Mouse (Mus musculus) liver, embryonic 18 days (tissue): Measurements from ENCODE around the gene 1700019D03Rik. TPM values are rescaled to one million over a fixed set of nuclear protein-coding genes. Genes with fewer than 3 reads are reported as not detected.

Experiments
- polyA plus RNA-seq: library from polyadenylated mRNA; depleted of rRNA; stranded (reverse); fragments of >200 nt; gene quantifications from 2 replicates; pipeline ENCODE4 v1.2.3, GENCODE M21; 2012; rRNA removed

Gene 1700019D03Rik
- 3.6 and 5.2 TPM in 2 replicates for polyA plus RNA-seq

GRCm38 (mm10) chr1:53020079-53020478, at the start of gene 1700019D03Rik:
Gene 1700019D03Rik (minus strand): TSS chr1:53020179.

GRCm38 (mm10) chr1:53061340-53061739, 41.4 kb upstream of the 1700019D03Rik start, which contains the start of gene Mstn:
Gene Mstn (plus strand): TSS chr1:53061640.

Other genes with a start within 250 kb of the 1700019D03Rik start
- 8.6 and 8.7 TPM in 2 replicates for gene Inpp1, start 202.5 kb downstream of the 1700019D03Rik start, polyA plus RNA-seq
- gene Hibch, start 175.2 kb downstream of the 1700019D03Rik start, polyA plus RNA-seq: 23.9 TPM in 2 replicates
- 0.01 TPM in 1 of 2 replicates, not detected in the other for gene Mstn, start 41.5 kb upstream of the 1700019D03Rik start, polyA plus RNA-seq
- gene 1700019A02Rik, start 167.5 kb upstream of the 1700019D03Rik start, polyA plus RNA-seq: not detected in 2 replicates